Mouse (Mus musculus) thymus, postnatal 4 days (tissue): ENCODE results near the gene Naglu.

Experiments used
- DNase-seq: peaks from one replicate; pipeline ENCODE4 v3.0.0; 2021

Gene Naglu

GRCm38 (mm10) chr11:101069391-101070188, at the start of gene Naglu:
Naglu (plus strand) TSS chr11:101070012.
- DNase-seq: peak; percentile 95

- no peak for DNase-seq
Measured at GRCm38 (mm10) chr11:101023371-101023770, 46.4 kb upstream of the Naglu start.

GRCm38 (mm10) chr11:101024001-101024400, 45.8 kb upstream of the Naglu start:
- DNase-seq: no peak

- no peak for DNase-seq
Measured at GRCm38 (mm10) chr11:101027121-101027520, 42.7 kb upstream of the Naglu start.

- DNase-seq: no peak
Measured at GRCm38 (mm10) chr11:101029320-101029719, 40.5 kb upstream of the Naglu start.

GRCm38 (mm10) chr11:101030136-101030807, 39.5 kb upstream of the Naglu start:
- no peak for DNase-seq

- DNase-seq: no peak
Measured at GRCm38 (mm10) chr11:101030808-101031156, 39.0 kb upstream of the Naglu start.

- DNase-seq: no peak
Measured at GRCm38 (mm10) chr11:101031470-101031869, 38.3 kb upstream of the Naglu start.

GRCm38 (mm10) chr11:101033856-101034500, 35.8 kb upstream of the Naglu start:
- no peak for DNase-seq

GRCm38 (mm10) chr11:101034614-101035327, 35.0 kb upstream of the Naglu start:
- DNase-seq: no peak

GRCm38 (mm10) chr11:101035328-101035695, 34.5 kb upstream of the Naglu start:
- no peak for DNase-seq

- no peak for DNase-seq
Measured at GRCm38 (mm10) chr11:101037795-101038194, 32.0 kb upstream of the Naglu start.

GRCm38 (mm10) chr11:101045826-101046225, 24.0 kb upstream of the Naglu start:
- peak; percentile 51 for DNase-seq

- DNase-seq: peak; percentile 56
Measured at GRCm38 (mm10) chr11:101046440-101046839, 23.4 kb upstream of the Naglu start.

GRCm38 (mm10) chr11:101047502-101047901, 22.3 kb upstream of the Naglu start:
- DNase-seq: peak; percentile 36

- no peak for DNase-seq
Measured at GRCm38 (mm10) chr11:101050359-101050758, 19.5 kb upstream of the Naglu start.

- no peak for DNase-seq
Measured at GRCm38 (mm10) chr11:101051051-101051493, 18.7 kb upstream of the Naglu start.

GRCm38 (mm10) chr11:101051617-101052016, 18.2 kb upstream of the Naglu start:
- DNase-seq: no peak

- no peak for DNase-seq
Measured at GRCm38 (mm10) chr11:101052751-101053473, 16.9 kb upstream of the Naglu start.

- DNase-seq: peak; percentile 65
Measured at GRCm38 (mm10) chr11:101053974-101054373, 15.8 kb upstream of the Naglu start.

GRCm38 (mm10) chr11:101055418-101055817, 14.4 kb upstream of the Naglu start:
- no peak for DNase-seq

- DNase-seq: no peak
Measured at GRCm38 (mm10) chr11:101056885-101057284, 12.9 kb upstream of the Naglu start.
